Mouse (Mus musculus) gastrocnemius, postnatal 14 days (tissue): ENCODE measurements around the gene 1700003F12Rik. TPM values are rescaled to one million over a fixed set of nuclear protein-coding genes. Genes with fewer than 3 reads are reported as not detected.

Source experiments
- DNase-seq: peaks from one replicate; pipeline ENCODE4 v3.0.0; 2021; ENCODE audit warnings: mixed read lengths
- intact Hi-C: fragments of 180-260 bp; cut with DNase I; formaldehyde crosslinking; loops from one replicate; pipeline ENCODE4 v1.15.1; 2025; ENCODE audit warnings: low total_unique reads
- total RNA-seq, 2 experiments: library from RNA; stranded (reverse); gene quantifications; 2 replicates each; pipeline ENCODE4 v1.2.3; 2021

1700003F12Rik gene
- total RNA-seq, 2 experiments from 2014 or later = 0.31 TPM; not detected in 1

- intact Hi-C loops = no loop called here
- DNase-seq = peak; percentile 98
Measured at GRCm38 (mm10) chr2:154569836-154570286, 23.0 kb downstream of the 1700003F12Rik start, which contains the start of gene E2f1. Gene E2f1 (minus strand): TSS chr2:154569892.

GRCm38 (mm10) chr2:154570666-154571065 is 23.8 kb downstream of the 1700003F12Rik start:
- DNase-seq = no peak
- intact Hi-C loops = no loop called here

- intact Hi-C loops = no loop called here
- DNase-seq = no peak
Measured at GRCm38 (mm10) chr2:154571266-154571665, 24.4 kb downstream of the 1700003F12Rik start.

DNA sequence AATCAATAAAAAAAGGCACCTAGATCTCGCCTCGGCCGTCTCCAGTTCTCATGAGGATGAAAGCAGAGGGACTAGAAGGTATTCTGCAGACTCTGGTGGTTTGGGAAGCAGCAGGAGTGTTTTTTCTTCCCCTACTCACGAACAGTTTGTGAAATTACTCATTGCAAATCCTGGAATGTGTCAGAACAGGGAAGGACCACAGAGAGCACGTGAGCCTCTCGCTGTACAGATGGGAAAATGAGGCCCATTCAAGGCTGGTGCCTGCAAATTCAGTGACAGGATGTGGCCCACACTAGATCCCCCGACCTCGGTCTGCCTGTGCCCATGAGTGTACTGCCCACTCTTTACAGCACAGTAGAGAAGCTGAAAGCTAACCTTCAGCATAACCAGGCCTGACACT is 25.1 kb downstream of the 1700003F12Rik start:
- intact Hi-C loops = no loop called here
- no peak for DNase-seq

DNA sequence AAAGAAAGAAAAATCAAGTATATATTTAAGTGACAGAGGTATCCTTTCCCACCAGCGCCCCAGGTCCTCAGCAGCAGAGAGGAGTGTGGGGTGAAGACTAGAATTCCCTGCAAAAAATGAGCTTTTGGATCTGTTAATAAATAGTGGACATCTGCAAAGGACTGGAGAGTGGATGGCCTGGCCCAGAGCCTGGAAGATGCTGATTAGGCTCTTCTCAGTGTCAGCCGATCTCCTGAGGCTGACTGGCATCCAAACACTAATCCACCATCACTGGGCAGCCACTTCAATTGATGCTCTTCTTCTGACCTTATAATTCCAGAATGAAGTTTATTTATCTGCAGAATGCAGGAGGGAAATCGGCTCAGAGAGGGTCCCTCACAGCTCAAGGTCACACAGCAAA is 26.1 kb downstream of the 1700003F12Rik start:
- no peak for DNase-seq
- intact Hi-C loops = no loop called here

DNA sequence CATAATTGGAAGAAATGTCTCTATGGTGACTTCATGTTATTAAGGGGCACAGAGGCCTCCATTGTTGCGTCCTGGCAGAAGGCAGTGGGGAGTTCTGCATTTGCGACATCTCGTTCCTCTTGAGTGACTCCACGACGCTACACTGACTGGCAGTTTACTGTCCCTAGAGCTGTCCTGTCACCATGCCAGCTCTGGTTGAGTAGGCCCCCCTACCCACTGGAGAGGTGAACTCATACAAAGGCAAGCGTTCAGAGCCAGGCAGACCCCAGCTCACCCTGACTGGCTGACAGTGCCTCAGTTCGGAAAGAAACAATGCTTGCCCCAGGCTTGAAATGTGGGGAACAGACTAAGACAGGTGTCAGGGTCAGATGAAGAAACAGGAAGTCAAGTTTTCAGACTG is 27.4 kb downstream of the 1700003F12Rik start:
- intact Hi-C loops = no loop called here
- DNase-seq = no peak

- intact Hi-C loops = no loop called here
- no peak for DNase-seq
Measured at GRCm38 (mm10) chr2:154576876-154577743, 30.2 kb downstream of the 1700003F12Rik start.

DNA sequence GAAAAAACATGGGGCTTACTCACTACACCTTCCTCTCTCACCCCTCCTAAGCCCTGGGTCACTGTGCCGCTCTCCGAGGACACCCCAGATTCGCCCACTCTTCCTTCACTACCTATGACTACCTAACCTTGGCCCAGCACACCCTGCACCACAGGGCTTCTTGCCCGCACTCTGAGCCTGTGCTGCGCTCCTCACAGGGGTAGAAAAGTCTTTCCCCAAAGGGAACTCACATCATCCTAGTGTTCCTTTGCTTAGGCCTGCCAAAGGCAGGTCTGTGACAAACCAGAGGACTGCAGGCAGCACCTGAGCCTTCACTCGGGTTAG is 30.8 kb downstream of the 1700003F12Rik start:
- intact Hi-C loops = no loop called here
- DNase-seq = no peak

GRCm38 (mm10) chr2:154580586-154580985 is 33.7 kb downstream of the 1700003F12Rik start:
- intact Hi-C loops = no loop called here
- DNase-seq = peak; percentile 73

- intact Hi-C loops = no loop called here
- no peak for DNase-seq
Measured at GRCm38 (mm10) chr2:154581421-154581820, 34.5 kb downstream of the 1700003F12Rik start.

DNA sequence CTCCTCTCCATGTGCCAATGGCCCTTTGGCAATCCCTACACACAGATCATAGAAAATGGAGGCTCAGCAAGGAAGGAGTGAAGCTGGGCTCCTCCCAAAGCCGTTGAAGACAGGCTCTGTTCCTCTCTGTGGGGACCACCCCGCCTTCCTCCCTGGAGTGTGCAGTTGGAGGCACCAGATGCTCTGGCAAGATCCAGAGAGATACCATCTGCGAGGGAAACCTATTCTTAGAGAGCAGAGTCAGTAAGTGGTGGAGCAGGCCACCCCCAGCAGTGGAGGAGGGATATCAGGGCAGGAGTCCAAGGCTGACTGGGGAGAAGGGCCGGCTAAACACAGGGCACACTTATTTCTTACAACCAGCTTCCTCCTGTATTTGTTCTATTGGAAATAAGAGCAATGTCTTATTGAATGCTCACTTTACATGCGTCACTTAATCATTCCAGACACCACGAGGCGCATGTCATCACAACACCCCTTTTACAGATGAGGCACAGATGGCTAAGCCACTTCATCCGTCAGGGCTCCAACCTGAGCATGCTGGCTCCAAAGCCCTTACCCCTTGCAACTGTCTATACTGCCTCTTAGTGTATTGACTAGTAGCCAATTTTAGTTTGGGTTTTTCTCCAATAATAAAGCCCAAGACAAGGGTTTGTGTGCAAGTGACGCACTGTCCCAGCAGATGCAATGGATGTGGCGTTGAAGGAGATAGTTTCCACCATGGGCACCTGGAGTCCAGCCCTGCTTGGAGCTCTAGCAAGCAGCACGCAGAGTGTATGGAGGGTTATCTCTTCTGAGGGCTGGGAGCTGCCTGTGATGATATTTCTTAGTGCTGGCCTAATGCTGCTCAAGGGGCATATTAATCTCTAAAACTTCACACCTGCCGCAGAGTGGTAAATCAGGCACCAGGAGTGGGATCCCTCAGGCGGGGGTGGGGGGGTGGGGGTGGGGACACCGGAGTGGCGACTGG is 37.3 kb downstream of the 1700003F12Rik start:
- DNase-seq = peak; percentile 23
- intact Hi-C loops = no loop called here

DNA sequence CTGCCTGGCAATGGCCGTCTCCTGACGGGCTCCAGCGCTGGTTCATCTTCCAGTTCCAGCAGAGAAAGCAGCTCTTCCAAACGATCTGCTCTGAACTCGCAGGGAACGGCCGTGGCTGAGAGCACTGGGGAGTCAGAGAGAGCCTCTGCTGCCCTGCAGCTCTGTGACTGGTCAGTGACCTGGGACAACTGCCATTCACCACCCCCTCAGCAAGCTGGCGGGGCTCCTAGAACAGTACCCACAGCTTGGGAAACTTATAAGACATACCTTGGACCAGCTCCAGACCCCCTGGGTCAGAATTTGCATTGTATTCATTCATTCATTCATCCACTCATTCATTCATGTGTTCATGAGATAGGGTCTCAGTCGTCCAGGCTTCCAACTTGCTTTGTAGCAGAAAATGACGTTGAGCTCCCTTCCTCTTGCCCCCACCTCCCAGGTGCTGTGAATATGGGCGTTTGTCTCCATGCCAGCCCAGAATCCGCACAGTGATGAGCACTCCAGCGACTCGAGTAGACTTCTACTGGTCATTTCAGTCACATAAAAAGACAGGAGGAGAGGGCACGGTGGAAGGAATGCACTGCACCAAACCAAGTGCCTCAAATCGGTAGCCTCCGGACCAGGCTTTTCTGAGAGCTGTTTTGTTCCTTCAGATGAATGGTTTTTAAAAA is 38.2 kb downstream of the 1700003F12Rik start:
- DNase-seq = no peak

DNA sequence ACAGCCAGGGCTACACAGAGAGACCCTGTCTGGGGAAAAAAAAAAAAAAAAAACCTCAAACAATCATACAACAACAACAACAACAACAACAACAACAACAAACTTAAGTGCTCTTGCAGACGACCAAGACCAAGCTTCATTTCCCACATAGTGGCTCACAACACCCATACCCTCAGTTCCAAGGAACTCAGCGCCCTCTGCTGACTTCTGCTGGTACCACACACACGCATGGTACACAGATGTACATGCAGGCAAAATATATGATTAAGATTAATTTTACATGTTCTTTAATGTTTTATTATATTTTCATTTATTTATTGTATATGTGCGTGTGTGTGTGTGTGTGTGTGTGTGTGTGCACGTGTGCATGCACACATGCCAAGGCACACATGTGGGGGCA is 39.5 kb downstream of the 1700003F12Rik start:
- DNase-seq = no peak
- intact Hi-C loops = no loop called here

More for the DNA sequence above, 38.2 kb downstream of the 1700003F12Rik start:
- intact Hi-C loops = no loop called here

DNA sequence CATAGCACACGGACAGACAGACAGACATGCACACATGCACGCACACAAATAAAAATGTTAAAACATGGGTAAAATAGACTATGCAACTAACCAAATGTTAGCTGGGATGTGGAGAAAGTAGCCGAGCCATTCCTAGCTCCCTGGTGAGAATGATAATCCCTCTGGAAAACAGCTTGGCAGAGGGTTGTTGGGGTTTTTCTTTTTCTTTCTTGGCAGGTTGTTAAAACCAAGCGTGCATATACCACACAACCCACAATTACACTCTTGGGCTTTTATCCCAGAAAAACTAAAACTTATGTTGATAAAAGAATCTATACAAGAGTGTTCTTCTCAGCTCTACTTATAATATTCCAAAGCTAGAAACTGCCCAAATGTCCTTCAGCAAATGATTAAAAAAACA is 42.2 kb downstream of the 1700003F12Rik start:
- intact Hi-C loops = no loop called here

GRCm38 (mm10) chr2:154591239-154591638 is 44.4 kb downstream of the 1700003F12Rik start:
- no peak for DNase-seq
- intact Hi-C loops = no loop called here

More for the DNA sequence above, 42.2 kb downstream of the 1700003F12Rik start:
- DNase-seq = no peak

- intact Hi-C loops = no loop called here
- DNase-seq = no peak
Measured at GRCm38 (mm10) chr2:154593025-154593424, 46.1 kb downstream of the 1700003F12Rik start.

GRCm38 (mm10) chr2:154595775-154596174 is 48.9 kb downstream of the 1700003F12Rik start:
- no peak for DNase-seq
- intact Hi-C loops = no loop called here

GRCm38 (mm10) chr2:154597399-154597798 is 50.5 kb downstream of the 1700003F12Rik start:
- no peak for DNase-seq
- intact Hi-C loops = no loop called here
